Mouse (Mus musculus) lung, postnatal 25 days (tissue): Measurements from ENCODE around the gene Rassf6.
"Not testable (repeated sequence)": the region's sequence is repeated elsewhere in the genome, so short reads cannot be mapped to it uniquely, and the experiment has no call there.

Experiments
- DNase-seq: peaks from one replicate; pipeline ENCODE4 v3.0.0; 2022; ENCODE audit warnings: low spot score

The Rassf6 gene

GRCm38 (mm10) chr5:90624708-90625425 is 15.6 kb downstream of the Rassf6 start:
- no peak for DNase-seq

- no peak for DNase-seq
These were observed 17.2 kb downstream of the Rassf6 start for GRCm38 (mm10) chr5:90623209-90623608.

- DNase-seq: no peak
These were observed 18.7 kb downstream of the Rassf6 start for GRCm38 (mm10) chr5:90621726-90622125.

GRCm38 (mm10) chr5:90621316-90621715 is 19.1 kb downstream of the Rassf6 start:
- no peak for DNase-seq

GRCm38 (mm10) chr5:90617859-90618258 is 22.6 kb downstream of the Rassf6 start:
- no peak for DNase-seq

GRCm38 (mm10) chr5:90612751-90613150 is 27.7 kb downstream of the Rassf6 start:
- DNase-seq: not testable (repeated sequence)

GRCm38 (mm10) chr5:90611996-90612611 is 28.4 kb downstream of the Rassf6 start:
- no peak for DNase-seq

DNA sequence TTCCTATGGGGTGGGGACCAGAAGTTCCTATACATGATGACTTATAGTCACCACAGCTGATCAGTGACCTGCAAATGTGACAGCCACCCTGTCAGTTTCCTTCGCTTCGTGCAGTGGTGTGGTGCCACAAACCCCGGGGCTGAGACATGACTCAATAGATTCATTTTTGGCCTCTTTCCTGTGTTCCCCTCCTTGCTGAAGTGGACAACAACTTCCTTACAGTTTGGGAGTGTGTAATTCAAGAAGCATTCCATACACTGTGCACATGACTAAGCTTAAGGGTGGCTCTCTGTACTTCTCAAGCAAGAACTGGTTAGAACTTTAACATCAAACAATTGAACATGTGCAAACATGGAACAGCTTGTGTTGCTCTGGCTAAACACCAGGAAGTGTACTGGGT is 29.1 kb downstream of the Rassf6 start:
- peak; percentile 18 for DNase-seq

- DNase-seq: peak; percentile 32
These were observed 31.6 kb downstream of the Rassf6 start for GRCm38 (mm10) chr5:90608906-90609305.

DNA sequence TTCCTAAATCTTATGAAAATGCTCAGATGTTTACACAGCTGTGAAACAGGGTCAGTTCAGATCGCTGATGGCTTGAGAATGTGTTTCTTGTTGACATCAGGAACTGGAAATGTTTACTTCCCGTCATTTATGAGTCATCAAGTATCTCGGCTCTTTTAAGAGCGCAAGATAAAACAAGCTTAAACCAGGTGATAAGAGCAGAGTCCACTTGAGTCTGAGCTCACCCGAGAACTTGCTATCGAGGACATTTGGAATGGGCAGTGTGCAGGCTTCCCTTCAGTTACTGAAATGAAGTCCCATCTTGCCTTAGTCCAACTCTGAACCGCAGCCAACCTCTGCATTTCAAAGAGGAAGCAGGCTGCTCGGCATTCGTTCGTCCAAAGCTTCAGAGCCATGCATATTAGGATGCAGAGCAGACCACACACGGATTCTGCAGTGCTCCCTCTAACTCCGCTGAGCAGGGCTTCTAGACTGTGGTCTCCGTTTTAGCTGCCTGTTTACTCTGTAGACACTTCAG is 37.0 kb downstream of the Rassf6 start:
- DNase-seq: peak; percentile 15

GRCm38 (mm10) chr5:90601469-90601868 is 39.0 kb downstream of the Rassf6 start:
- DNase-seq: peak; percentile 55

DNA sequence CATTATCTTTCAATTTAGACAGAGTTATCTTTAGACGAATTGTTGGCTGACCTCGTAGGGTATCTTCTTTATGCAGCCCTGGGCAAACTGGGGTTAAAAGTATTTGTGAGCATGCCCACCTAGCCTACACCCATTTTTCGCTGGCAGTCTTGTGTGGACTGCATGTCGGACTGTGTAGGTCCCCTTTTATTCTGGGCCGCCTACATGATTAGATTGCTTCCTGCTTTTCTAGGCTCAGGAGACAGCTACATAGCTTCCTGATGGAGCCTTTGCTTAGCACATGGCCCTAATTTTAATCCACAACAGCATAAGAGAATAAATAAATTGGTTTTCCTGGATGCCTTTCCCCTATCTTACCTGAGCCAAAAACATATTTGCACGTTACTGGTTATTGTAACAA is 44.3 kb downstream of the Rassf6 start:
- no peak for DNase-seq

DNA sequence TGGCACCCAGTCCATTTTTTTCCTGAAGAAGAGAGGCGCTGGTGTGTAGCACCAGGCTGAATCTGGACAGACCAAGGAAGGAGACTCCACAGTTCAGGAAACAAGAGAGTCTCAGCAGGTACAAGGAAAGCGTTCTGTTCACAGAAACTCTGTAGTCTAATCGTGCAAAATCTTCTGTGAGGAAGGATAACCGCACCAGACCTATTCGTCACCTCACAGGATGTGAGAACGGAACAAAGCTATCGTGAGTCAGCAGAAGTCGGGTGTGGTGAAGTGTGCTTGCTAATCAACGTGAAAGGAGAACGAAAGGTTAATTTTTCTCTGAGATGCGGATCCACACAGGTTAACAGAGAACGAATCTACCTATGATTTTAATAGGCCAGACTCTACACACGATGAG is 45.5 kb downstream of the Rassf6 start:
- DNase-seq: no peak

- no peak for DNase-seq
These were observed 48.5 kb downstream of the Rassf6 start for GRCm38 (mm10) chr5:90591936-90592335.

DNA sequence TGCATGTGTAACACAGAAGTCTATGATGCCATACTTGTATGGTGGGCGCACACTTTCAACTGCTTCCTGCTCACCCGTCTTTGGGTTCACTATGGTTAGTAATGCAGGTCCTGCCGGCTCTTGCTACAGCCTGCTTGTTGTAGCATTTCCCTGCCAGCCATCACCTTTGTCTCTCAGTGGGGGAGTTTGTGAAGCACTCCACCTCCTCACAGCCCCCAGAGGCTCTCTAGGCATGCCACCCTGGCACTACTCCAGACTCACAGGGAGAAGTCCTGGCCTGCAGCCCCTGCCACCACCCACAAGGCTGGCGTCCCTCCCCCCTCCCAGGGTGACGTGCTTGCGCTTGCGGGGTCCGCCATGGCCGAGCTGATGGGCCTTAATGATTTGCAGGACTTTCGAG is 49.8 kb downstream of the Rassf6 start:
- no peak for DNase-seq

DNA sequence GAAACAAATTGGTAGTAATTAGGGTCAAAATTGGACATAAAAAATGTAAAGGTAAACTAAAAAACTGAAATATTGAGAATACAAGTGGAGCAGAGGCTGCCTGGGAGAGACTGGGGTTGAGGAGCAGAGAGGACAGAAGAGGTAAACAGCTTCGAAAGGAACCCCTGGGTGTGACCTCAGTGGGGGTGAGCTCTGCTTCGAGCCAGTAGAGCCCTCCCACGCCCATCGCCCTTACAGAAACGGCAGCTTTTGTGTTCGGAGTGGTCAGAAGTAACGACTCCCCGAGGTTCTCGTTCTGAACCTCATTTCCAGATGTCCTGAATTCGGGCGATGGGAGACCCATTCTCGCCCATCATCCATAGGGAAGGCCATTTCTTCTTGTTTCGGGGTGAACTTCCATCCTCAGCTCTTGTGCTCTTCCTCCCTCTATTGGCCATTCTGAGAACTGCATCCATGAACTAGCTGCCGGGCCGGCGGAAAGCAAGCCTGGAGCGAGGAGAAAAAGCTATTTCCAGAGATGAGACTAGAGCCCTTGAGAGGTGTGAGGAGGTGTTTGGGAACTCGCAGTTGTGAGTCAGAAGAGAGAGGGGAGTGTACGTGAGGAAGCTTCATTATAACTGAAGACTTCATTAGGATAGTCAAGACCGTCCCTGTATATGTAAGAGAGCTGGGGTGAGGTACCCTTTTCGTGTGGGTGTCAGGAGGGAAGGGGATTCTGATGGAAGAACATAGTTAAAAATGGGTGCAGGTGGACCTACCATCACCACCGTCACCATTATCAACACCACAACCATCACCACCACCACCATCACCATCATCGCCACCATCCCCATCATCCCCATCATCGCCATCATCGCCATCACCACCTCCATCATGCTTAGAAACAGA is 51.5 kb downstream of the Rassf6 start:
- DNase-seq: peak; percentile 58

- DNase-seq: no peak
These were observed 52.4 kb downstream of the Rassf6 start for GRCm38 (mm10) chr5:90588104-90588503.

DNA sequence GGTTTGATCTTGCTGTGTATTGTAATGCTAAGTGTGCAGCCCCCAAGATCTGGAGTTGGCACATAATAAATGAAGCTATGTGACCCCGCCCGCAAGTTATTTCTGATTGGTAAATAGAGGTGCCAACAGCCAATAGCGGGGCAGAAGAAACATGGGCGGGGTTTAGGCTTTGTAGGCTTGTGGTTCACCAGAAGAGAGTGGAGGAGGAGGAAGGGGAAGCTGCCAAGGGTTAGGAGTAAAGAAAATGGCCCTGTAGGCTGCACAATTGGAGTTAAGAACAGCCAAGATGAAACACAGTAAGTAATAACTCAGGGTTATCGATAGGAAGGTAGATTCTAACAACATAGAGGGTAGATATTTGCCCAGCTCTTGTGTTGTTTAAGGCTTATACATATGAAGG is 53.9 kb downstream of the Rassf6 start:
- DNase-seq: no peak

DNA sequence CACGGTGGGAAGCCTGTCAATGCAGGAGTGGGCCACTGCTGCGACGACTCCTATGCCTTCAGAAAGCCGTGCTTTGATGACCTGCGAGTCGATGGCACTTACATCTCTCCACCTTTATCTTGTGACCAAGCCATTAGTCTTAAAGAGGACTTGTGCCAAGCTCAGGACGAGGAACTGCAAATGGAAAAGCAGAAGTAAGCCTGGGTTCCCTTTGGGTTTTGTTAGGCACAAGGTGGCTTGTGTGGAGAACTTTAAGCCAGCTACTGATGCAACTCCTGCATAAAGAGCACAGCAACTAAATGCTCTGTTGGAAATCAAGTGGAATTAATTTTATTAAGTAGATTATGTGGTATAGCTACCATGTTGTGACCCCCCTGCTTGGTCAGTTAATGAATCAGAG is 55.7 kb downstream of the Rassf6 start:
- DNase-seq: no peak

DNA sequence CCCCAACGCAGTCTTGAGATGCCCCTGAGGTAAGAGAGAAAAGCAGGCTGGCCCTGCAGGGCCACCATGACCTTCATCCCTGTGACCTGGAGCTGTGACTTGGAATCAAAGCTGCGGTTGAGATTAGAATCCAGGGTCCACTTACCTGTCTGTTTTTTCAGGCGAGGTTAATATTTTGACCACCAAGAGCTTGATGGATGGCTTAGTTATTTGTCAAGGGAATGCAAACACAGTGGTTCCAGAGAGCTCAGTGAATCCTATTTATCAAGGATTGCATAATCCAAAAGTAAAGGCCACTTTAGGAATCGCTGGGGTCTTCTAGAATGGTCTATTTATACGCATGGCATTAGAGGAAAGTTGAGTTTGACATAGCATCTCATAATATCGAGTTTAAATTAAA is 58.3 kb downstream of the Rassf6 start:
- DNase-seq: no peak

- peak; percentile 15 for DNase-seq
These were observed 60.9 kb downstream of the Rassf6 start for GRCm38 (mm10) chr5:90579556-90579955.

- DNase-seq: no peak
These were observed 62.7 kb downstream of the Rassf6 start for GRCm38 (mm10) chr5:90577751-90578150.

- no peak for DNase-seq
These were observed 69.2 kb downstream of the Rassf6 start for GRCm38 (mm10) chr5:90571216-90571615.
